Mouse (Mus musculus) midbrain, embryonic 10.5 days (tissue): ENCODE results near the gene 9030612E09Rik. TPM values are rescaled to one million over a fixed set of nuclear protein-coding genes. Genes with fewer than 3 reads are reported as not detected.
A peak's percentile ranks its signal among the peaks of the same experiment; 100 is the strongest.

Experiments used
- DNase-seq: peaks from one replicate; pipeline ENCODE4 v3.0.0-alpha.2; 2017; ENCODE audit warnings: low spot score
- H3K27ac ChIP-seq: fragments of 300-500 bp; sonication (generic); replicated peaks from 2 replicates; pipeline ENCODE4 v1.5.1; 2016; ENCODE audit warnings: mild to moderate bottlenecking
- H3K27me3 ChIP-seq: fragments of 300-500 bp; sonication (generic); 2 replicates; pipeline ENCODE4 v1.6.1; 2016; ENCODE audit warnings: low read depth, mild to moderate bottlenecking; ENCODE audit not compliant: poor library complexity, severe bottlenecking
- H3K36me3 ChIP-seq: fragments of 300-500 bp; sonication (generic); 2 replicates; pipeline ENCODE4 v1.6.1; 2016; ENCODE audit warnings: mild to moderate bottlenecking, moderate library complexity
- H3K4me1 ChIP-seq: fragments of 300-500 bp; sonication (generic); 2 replicates; pipeline ENCODE4 v1.6.1; 2016
- H3K4me3 ChIP-seq: fragments of 300-500 bp; sonication (generic); 2 replicates; pipeline ENCODE4 v1.5.1; 2016; ENCODE audit warnings: mild to moderate bottlenecking, moderate library complexity
- H3K9me3 ChIP-seq: fragments of 300-500 bp; sonication (generic); replicated peaks from 2 replicates; pipeline ENCODE4 v1.6.1; 2016; ENCODE audit warnings: mild to moderate bottlenecking
- WGBS: fragments of 180-500 bp; shearing (Covaris S2); methylation state at CpG from one replicate; pipeline ENCODE4 v1.1.7; 2016; 5-methylcytosine and 5-hydroxymethylcytosine counted together
- polyA plus RNA-seq: library from polyadenylated mRNA; unstranded; fragments of >200 nt; fragmentation: Nextera tagmentation; extraction: Ambion mirVana; gene quantifications from 2 replicates; pipeline ENCODE4 v1.2.1, GENCODE M21; 2016

The 9030612E09Rik gene
- polyA plus RNA-seq, 1 experiment from 2014 or later = 0.79 TPM

DNA sequence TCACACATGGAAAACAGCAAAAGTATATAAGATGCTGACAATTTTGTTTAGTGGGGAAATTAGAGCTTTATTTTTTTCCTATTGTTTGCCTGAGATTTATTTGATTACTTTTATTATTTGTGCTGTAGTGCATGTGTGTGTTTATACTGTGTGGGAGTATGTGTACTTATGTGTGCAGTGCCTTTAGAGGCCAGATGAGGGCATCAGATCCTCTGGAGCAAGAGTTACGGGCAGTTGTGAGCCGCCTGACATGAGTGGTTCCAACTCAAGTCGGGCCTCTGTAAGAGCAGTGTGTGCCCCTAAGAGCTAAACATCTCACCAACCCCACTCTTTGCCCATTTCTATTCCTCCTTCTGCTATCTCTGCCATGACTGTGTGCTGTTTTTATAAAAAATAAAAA, 7.7 kb upstream of the 9030612E09Rik start:
- DNase-seq = no peak
- no peak overlapping the region for H3K4me3 ChIP-seq
- peaks cover 7% of the 10 kb centered on the region for H3K9me3 ChIP-seq
- peaks cover 6% of the 10 kb centered on the region; the same call in 1 of the 2 replicates for H3K36me3 ChIP-seq
- no peak overlapping the region for H3K27ac ChIP-seq
- peaks cover 28% of the 10 kb centered on the region for H3K4me1 ChIP-seq
- WGBS = 91% methylated on average over 3 of the region's 3 CpGs
- H3K27me3 ChIP-seq = peaks cover 30% of the 10 kb centered on the region

DNA sequence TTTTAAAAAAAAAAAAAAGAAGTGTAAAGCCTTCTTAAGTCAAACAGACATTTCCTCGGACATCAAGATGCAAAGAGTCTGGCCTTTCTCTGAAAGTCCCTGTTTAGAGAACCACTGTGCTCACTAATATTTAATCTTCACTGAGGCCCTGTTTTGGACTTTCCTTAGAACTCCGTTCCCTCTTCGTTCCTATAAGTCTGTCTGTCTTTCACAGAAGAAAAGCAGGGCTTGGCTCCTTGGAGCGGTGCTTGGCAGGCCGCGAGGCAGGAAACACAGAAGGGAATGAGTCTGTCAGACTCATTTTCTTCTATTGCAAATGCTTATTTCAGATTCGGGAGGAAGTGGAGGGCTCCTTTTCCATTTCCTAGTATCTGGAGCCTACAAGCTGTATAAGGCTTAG, 5.7 kb upstream of the 9030612E09Rik start:
- peaks cover 2% of the 10 kb centered on the region; the same call in 1 of the 2 replicates for H3K36me3 ChIP-seq
- peaks cover 39% of the 10 kb centered on the region for H3K27me3 ChIP-seq
- DNase-seq = no peak
- no peak overlapping the region for H3K4me3 ChIP-seq
- H3K4me1 ChIP-seq = peaks cover 43% of the 10 kb centered on the region
- 83% methylated on average over 7 of the region's 7 CpGs for WGBS
- no peaks in the 10 kb centered on the region for H3K9me3 ChIP-seq
- no peak overlapping the region for H3K27ac ChIP-seq

DNA sequence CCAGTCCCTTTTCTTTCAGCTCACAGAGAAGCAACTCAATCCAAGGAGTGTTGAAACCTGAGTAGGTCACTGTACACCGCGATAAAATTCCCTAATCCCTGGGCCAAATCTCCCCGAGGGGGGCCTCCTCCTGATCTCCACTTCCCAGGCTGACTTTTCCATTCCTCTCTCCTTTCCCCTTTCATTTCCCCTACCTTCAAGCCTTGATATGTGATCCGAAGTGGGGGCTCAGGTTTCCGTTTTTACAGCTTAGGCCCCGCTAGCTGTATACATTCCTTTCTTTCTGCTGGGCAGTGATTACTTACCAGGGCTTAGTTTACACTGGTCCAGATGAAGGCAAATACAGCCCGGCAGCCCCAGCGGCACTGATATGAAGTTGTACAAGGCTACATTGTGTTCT, 3.4 kb upstream of the 9030612E09Rik start:
- DNase-seq = peak; percentile 44
- H3K27ac ChIP-seq = no peak overlapping the region
- H3K9me3 ChIP-seq = no peaks in the 10 kb centered on the region
- peak overlapping the region; percentile 39; the same call in 1 of the 2 replicates for H3K4me3 ChIP-seq
- 2% methylated on average over 8 of the region's 8 CpGs for WGBS
- peaks cover 54% of the 10 kb centered on the region for H3K4me1 ChIP-seq
- peaks cover 2% of the 10 kb centered on the region; the same call in 1 of the 2 replicates for H3K36me3 ChIP-seq
- H3K27me3 ChIP-seq = peaks cover 54% of the 10 kb centered on the region

DNA sequence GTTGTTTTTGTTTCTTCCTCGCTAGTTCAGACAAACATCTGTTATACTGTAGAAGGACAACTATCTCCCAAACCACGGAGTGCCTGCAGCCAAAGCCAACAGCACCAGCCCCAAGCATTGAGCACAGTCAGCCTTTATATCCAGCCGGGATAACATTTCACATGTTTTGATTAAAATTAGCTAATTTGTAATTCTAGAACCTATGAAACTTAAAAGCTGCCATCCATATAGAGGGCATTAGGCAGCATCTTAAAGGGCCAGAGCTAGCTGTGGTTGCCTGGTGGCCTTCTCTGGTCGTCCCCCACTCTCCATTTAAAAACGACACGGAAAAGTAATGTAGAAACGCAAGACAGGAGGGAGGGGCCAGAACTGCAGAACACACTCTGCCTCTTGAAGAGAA, 2.4 kb upstream of the 9030612E09Rik start:
- Histone ChIP-seq H3K27ac (no peak overlapping the region), H3K4me3 (peak overlapping the region; percentile 74), H3K27me3 (peaks cover 64% of the 10 kb centered on the region), H3K36me3 (no peaks in the 10 kb centered on the region), H3K9me3 (no peaks in the 10 kb centered on the region), H3K4me1 (peaks cover 54% of the 10 kb centered on the region)
- 3% methylated on average over 7 of the region's 7 CpGs for WGBS
- no peak for DNase-seq

DNA sequence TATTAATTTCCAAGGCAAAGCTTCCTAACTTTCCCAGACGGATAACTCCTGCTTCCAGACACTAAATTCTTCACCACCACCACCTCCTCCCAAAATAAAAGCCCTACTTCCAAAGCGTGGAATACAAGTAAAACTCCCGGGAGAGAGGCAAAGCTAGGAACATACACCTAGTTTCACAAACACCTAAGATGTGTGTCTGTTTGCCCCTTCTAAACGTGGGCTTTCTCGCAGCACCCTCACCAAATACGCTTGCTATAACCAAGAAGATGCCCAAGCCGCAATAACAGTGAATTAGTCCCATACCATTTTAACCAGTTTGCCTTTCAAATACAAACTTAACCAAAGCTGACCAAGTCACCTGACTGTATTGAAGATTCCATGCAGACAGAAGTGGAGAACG, 1.9 kb upstream of the 9030612E09Rik start:
- H3K4me3 ChIP-seq = peak overlapping the region; percentile 74
- peaks cover 69% of the 10 kb centered on the region for H3K27me3 ChIP-seq
- no peaks in the 10 kb centered on the region for H3K36me3 ChIP-seq
- WGBS = 3% methylated on average over 8 of the region's 8 CpGs
- H3K9me3 ChIP-seq = no peaks in the 10 kb centered on the region
- no peak for DNase-seq
- H3K27ac ChIP-seq = peak overlapping the region; percentile 91; the same call in 1 of the 2 replicates
- H3K4me1 ChIP-seq = peaks cover 54% of the 10 kb centered on the region

DNA sequence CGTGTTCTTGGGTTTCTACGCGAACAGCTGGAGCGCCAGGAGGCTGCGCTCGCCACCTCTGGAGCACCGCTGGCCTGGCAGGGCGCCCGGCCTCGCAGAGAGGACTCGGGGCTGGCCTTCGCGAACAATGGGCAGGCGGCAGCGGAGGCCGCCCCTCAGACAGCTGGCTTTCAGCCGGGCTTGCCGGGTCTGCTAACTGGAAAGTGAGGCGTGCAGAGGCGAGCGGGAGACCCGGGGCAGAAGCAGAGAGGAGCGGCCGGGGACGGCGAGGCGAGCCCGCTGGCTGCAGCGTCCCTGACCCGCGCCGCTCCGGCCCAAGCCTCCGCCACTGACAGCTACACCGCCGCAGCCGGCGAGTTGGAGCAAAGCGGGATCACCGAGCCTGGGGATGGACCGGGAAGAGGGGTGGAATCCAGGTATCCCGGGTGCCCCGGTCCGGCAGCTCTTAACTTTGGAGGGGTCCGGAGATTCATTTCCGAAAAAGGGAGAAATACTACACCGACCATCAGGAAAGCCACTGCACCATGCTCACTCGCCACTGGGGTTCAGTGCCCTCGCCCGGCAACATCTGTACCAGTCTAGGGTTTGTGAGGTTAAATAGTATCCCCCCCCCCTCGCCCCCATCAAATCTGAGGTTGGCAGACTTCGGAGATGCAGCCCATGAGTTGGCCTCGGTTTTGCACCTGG, 1.2 kb upstream of the 9030612E09Rik start:
- peak; percentile 78 for DNase-seq
- Histone ChIP-seq H3K9me3 (no peaks in the 10 kb centered on the region), H3K36me3 (no peaks in the 10 kb centered on the region), H3K27ac (peak overlapping the region; percentile 91), H3K27me3 (peaks cover 76% of the 10 kb centered on the region), H3K4me3 (peak overlapping the region; percentile 74), H3K4me1 (peaks cover 54% of the 10 kb centered on the region)
- WGBS = under 1% methylated on average over 53 of the region's 53 CpGs

DNA sequence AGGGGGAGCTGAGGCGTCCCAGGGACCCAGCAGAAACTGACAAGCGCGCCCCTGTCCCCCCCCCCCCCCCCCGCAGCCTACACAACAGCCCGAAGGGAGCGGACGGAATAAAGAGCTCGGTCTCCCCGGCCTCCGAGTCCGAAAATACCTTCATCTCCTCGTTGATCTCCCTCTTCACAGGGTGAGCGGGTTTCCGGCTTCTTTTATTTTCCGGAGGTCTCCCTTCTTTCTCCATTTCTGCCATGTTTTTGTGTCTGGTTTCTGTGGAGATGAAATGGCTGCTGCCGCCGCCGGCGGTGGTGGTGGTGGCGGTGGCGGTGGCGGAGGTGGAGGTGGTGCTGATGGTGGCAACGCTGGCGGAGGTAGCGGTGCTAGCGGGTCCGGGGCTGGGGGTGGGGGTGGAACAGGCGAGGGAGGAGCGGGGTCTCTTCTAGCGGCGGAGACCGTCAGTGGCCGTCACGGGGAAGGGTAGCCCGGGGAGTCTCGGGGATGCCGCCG, 627 bp upstream of the 9030612E09Rik start:
- H3K27me3 ChIP-seq = peaks cover 79% of the 10 kb centered on the region
- H3K4me3 ChIP-seq = peak overlapping the region; percentile 74
- no peak for DNase-seq
- peak overlapping the region; percentile 91 for H3K27ac ChIP-seq
- under 1% methylated on average over 31 of the region's 38 CpGs for WGBS
- H3K36me3 ChIP-seq = no peaks in the 10 kb centered on the region
- H3K4me1 ChIP-seq = peaks cover 53% of the 10 kb centered on the region
- H3K9me3 ChIP-seq = no peaks in the 10 kb centered on the region

DNA sequence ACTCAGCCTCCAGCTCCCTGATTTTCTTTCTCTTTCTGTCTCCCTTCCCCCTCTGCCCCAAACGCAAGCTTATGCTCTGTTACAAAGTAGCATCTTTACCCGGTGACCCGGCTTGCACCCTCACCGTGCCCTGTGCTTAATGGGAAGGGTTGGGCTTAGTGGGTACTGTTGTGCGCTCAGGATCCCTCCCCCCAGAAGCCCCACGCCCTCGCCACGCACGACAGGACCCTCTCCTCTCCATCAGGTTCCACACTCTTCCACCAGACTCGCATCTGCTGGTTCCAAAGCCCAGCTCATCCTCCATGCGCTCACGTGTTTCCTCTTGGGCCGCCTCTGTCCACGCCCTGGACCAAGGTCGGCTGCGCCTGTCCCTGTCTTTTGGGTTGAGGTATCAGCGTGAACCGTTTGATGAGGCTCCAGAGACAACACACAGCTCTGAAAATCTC, 675 bp downstream of the 9030612E09Rik start:
- DNase-seq = no peak
- H3K27ac ChIP-seq = peak overlapping the region; percentile 91
- H3K4me1 ChIP-seq = peaks cover 44% of the 10 kb centered on the region
- H3K9me3 ChIP-seq = no peaks in the 10 kb centered on the region
- peaks cover 76% of the 10 kb centered on the region for H3K27me3 ChIP-seq
- H3K36me3 ChIP-seq = no peaks in the 10 kb centered on the region
- H3K4me3 ChIP-seq = peak overlapping the region; percentile 74
- under 1% methylated on average over 18 of the region's 18 CpGs for WGBS

DNA sequence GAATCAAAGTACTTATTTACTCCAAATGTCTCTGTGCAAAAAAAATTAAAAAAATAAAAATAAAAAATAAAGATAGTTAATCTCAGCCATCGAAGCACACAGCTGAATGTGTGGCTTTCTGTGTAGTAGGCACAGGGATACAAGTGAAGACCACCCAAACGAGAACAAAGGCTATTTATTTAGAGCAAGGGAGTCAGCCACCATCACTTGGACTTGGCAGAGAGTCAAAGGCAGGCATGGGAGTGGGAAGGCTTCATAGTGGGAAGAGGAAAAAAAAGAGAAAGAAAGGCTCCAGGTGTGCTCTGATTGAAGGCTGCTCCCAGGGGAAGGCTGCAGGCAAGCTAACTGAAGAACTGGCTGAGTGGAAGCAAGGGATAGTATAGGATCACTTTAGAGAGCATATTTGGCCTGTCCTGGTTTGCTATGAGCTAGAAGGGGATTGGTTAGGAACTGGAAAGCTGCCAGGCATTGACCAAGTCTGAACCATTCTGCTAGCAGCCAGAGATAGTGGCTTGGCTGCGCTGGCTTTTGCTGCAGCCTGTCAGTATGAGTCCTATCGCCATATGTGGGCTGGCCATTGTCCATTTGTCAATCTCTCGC, 5.9 kb downstream of the 9030612E09Rik start:
- WGBS = 72% methylated on average over 5 of the region's 5 CpGs
- Histone ChIP-seq H3K27me3 (peaks cover 42% of the 10 kb centered on the region), H3K27ac (no peak overlapping the region), H3K9me3 (no peaks in the 10 kb centered on the region), H3K4me1 (peaks cover 13% of the 10 kb centered on the region), H3K4me3 (no peak overlapping the region), H3K36me3 (no peaks in the 10 kb centered on the region)
- DNase-seq = no peak

DNA sequence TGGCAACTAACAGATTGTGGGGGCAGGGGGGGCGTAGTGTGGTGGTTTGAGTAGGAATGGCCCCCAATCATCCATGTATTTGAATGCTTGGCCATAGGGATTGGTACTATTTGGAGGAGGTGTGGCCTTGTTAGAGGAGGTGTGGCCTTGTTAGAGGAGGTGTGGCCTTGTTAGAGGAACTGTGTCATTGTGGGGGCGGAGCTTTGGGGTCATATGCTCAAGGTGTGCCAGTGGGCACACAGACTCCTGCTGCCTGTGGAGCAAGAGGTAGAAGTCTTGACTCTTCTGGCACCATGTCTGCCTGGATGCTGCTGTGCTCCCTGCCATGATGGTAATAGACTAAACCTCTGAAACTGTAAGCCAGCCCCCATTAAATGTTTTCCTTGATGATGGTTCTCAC, 25.7 kb downstream of the 9030612E09Rik start:
- Histone ChIP-seq H3K4me1 (no peaks in the 10 kb centered on the region), H3K4me3 (no peak overlapping the region), H3K27me3 (no peaks in the 10 kb centered on the region), H3K9me3 (no peaks in the 10 kb centered on the region), H3K36me3 (no peaks in the 10 kb centered on the region), H3K27ac (no peak overlapping the region)
- WGBS = 91% methylated on average over 2 of the region's 2 CpGs
- no peak for DNase-seq

DNA sequence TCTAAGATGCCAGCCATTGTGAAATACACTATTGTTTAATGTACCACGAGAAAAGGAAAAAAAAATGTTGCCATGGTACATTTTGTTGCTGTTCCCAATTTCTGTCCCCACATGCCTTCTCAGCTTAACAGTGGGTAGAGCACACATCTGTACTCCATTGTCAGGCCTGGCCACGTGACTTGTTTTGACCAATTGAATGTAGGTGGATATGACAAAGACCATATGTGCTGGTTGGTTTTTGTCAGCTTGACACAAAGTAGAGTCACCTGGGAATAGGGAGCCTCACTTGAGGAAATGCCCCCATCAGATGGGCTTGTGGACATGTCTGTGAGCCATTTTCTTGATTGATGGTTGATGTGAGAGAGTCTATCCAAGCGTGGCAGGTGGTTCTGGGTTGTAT, 29.4 kb downstream of the 9030612E09Rik start:
- no peaks in the 10 kb centered on the region for H3K4me1 ChIP-seq
- no peak overlapping the region for H3K27ac ChIP-seq
- 83% methylated on average over 3 of the region's 3 CpGs for WGBS
- no peaks in the 10 kb centered on the region for H3K36me3 ChIP-seq
- DNase-seq = no peak
- no peaks in the 10 kb centered on the region for H3K27me3 ChIP-seq
- no peak overlapping the region for H3K4me3 ChIP-seq
- no peaks in the 10 kb centered on the region for H3K9me3 ChIP-seq

DNA sequence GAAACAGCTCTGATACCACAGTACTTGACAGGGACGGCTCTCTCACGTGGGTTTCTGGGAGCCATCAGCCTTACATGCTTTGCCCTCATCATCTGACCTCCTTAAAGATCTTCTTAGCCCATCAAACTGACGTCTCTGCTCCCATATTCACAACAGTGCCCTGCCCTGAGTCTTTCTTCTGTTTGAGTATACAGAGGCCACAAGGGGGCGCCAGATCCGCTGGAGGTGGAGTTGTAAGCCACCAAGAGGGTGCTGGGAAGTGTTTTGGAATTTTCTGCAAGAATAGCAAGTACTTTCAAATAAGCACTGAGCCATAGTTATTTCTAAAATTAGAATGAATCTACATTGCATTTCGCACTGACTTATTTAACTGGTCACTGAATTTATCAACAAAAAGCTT, 37.4 kb downstream of the 9030612E09Rik start:
- no peaks in the 10 kb centered on the region for H3K4me1 ChIP-seq
- 31% methylated on average over 6 of the region's 6 CpGs for WGBS
- no peak overlapping the region for H3K4me3 ChIP-seq
- no peaks in the 10 kb centered on the region for H3K27me3 ChIP-seq
- H3K9me3 ChIP-seq = no peaks in the 10 kb centered on the region; the same call in 1 of the 2 replicates
- peak; percentile 45 for DNase-seq
- no peak overlapping the region for H3K27ac ChIP-seq
- H3K36me3 ChIP-seq = no peaks in the 10 kb centered on the region

DNA sequence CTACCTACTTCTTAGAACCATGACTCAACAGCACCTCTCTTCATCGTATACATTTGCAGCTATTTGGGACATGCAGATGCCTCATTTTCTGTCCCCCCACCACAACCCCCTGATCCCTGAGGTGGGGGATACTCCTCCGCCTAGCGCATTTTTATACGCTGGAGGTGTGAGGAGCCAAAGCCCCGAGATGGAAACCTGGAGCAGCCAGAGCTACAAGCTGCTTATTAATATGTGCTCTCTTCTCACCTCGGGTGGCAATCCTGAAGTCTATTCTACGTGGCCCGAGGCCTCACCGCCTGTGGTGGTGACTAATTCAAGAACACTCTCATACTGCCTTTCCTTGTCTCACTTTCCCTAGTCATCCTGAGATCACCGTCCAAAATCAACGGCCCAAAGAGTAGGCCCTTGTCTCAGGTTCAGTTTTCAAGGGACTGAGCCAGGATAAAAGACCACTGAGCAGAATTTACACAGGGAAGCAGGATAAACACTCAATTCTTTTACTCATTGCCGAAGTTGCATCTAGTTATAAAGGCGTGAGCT, 42.9 kb downstream of the 9030612E09Rik start:
- 95% methylated on average over 13 of the region's 13 CpGs for WGBS
- no peak overlapping the region for H3K4me3 ChIP-seq
- no peak overlapping the region for H3K27ac ChIP-seq
- no peaks in the 10 kb centered on the region for H3K27me3 ChIP-seq
- H3K36me3 ChIP-seq = no peaks in the 10 kb centered on the region
- DNase-seq = no peak
- peaks cover 18% of the 10 kb centered on the region for H3K4me1 ChIP-seq
- H3K9me3 ChIP-seq = no peaks in the 10 kb centered on the region
